Mouse (Mus musculus) liver, adult 2 months (tissue): ENCODE measurements around the gene Rasl11a. TPM values are rescaled to one million over a fixed set of nuclear protein-coding genes. Genes with fewer than 3 reads are reported as not detected.
"Not testable (repeated sequence)": the region's sequence is repeated elsewhere in the genome, so short reads cannot be mapped to it uniquely, and the experiment has no call there.

Experiments
- DNase-seq: peaks from one replicate; pipeline ENCODE4 v3.0.0-alpha.2; 2011; ENCODE audit warnings: low read depth, low spot score; ENCODE audit errors: extremely low read depth
- H3K27ac ChIP-seq: fragments of 200-500 bp; replicated peaks from 2 replicates; pipeline ENCODE4 v1.5.1; 2012; ENCODE audit warnings: low read depth, mild to moderate bottlenecking, control low read depth, inconsistent platforms, low read length; ENCODE audit not compliant: insufficient read depth
- H3K27me3 ChIP-seq: fragments of 200-500 bp; 2 replicates; pipeline ENCODE4 v1.6.1; 2012; ENCODE audit warnings: mild to moderate bottlenecking, moderate library complexity, low read length, inconsistent platforms; ENCODE audit not compliant: control insufficient read depth, insufficient read depth
- H3K36me3 ChIP-seq: fragments of 200-500 bp; 2 replicates; pipeline ENCODE4 v1.6.1; 2012; ENCODE audit warnings: low read length, inconsistent platforms; ENCODE audit not compliant: control insufficient read depth, insufficient read depth
- H3K4me1 ChIP-seq: fragments of 200-500 bp; 2 replicates; pipeline ENCODE4 v1.6.1; 2011; ENCODE audit warnings: low read length; ENCODE audit not compliant: control insufficient read depth, insufficient read depth
- H3K4me3 ChIP-seq: fragments of 200-500 bp; 2 replicates; pipeline ENCODE4 v1.5.1; 2011; ENCODE audit warnings: low read depth, mild to moderate bottlenecking, control low read depth, low read length, moderate library complexity; ENCODE audit not compliant: insufficient read depth
- H3K79me2 ChIP-seq: fragments of 200-500 bp; 2 replicates; pipeline ENCODE4 v1.6.1; 2012; ENCODE audit warnings: inconsistent platforms, mild to moderate bottlenecking, low read length, moderate library complexity; ENCODE audit not compliant: control insufficient read depth, insufficient read depth
- H3K9ac ChIP-seq: fragments of 200-500 bp; 2 replicates; pipeline ENCODE4 v1.6.1; 2012; ENCODE audit warnings: low read depth, mild to moderate bottlenecking, control low read depth, inconsistent platforms, low read length
- CTCF ChIP-seq: fragments of 200-500 bp; IDR thresholded peaks from 2 replicates; pipeline ENCODE4 v1.5.1; 2011; ENCODE audit warnings: low read depth, low read length, control low read depth
- POLR2A ChIP-seq: fragments of 200-500 bp; IDR thresholded peaks from 2 replicates; pipeline ENCODE4 v1.6.1; 2011; ENCODE audit warnings: low read length, control low read depth; ENCODE audit not compliant: insufficient read depth; ENCODE audit errors: extremely low read depth
- WGBS: fragments of 180-500 bp; shearing (Covaris S2); methylation state at CpG from one replicate; pipeline ENCODE4 v1.1.7; 2018; 5-methylcytosine and 5-hydroxymethylcytosine counted together
- polyA plus RNA-seq: library from polyadenylated mRNA; depleted of rRNA; stranded (reverse); fragments of >200 nt; gene quantifications from 2 replicates; pipeline ENCODE4 v1.2.3, GENCODE M21; 2012
- total RNA-seq: library from RNA; depleted of rRNA; stranded (reverse); fragments of >200 nt; gene quantifications from 2 replicates; pipeline ENCODE4 v1.2.3, GENCODE M21; 2014

Rasl11a gene
- total and polyA plus RNA-seq, 2 experiments, result 0.87 TPM; not detected in 1

- WGBS, result 72% methylated on average over 5 of the region's 5 CpGs
- peak; percentile 26 for DNase-seq
- no peaks in the 10 kb centered on the region for H3K27me3 ChIP-seq
- no peak overlapping the region for H3K9ac ChIP-seq
- H3K4me3 ChIP-seq, result no peak overlapping the region
- H3K4me1 ChIP-seq, result no peaks in the 10 kb centered on the region
- TF ChIP-seq POLR2A, result no peak
- no peak for TF ChIP-seq CTCF
- H3K36me3 ChIP-seq, result no peaks in the 10 kb centered on the region
- H3K79me2 ChIP-seq, result no peaks in the 10 kb centered on the region
- H3K27ac ChIP-seq, result no peak overlapping the region
These were observed 28.2 kb downstream of the Rasl11a start for GRCm38 (mm10) chr5:146872981-146873631.

- Histone ChIP-seq H3K4me1 (no peaks in the 10 kb centered on the region), H3K27ac (no peak overlapping the region), H3K9ac (no peak overlapping the region), H3K27me3 (peaks cover 3% of the 10 kb centered on the region; the same call in 1 of the 2 replicates), H3K36me3 (no peaks in the 10 kb centered on the region), H3K79me2 (no peaks in the 10 kb centered on the region), H3K4me3 (no peak overlapping the region)
- WGBS, result 84% methylated on average over 2 of the region's 2 CpGs
- TF ChIP-seq POLR2A (no peak), CTCF (no peak)
- no peak for DNase-seq
These were observed 31.2 kb downstream of the Rasl11a start for GRCm38 (mm10) chr5:146876024-146876423.

DNA sequence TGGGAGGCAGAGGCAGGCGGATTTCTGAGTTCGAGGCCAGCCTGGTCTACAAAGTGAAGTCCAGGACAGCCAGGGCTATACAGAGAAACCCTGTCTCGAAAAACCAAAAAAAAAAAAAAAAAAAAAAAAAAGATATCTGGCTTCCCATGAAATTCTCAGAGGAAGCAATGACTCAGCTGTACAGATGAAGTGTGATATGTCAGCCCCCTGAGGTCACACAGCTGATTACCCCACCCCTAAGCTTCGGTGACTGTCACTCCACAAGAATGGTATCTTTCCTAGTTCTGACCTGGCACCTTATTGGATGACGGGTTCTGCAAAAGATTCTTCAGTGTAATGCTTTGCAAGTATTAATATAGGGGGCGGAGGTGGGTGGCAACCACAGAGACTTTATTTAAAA is 33.0 kb downstream of the Rasl11a start:
- not testable (repeated sequence) for DNase-seq, H3K27me3 ChIP-seq

GRCm38 (mm10) chr5:146882261-146882660 is 37.4 kb downstream of the Rasl11a start:
- H3K4me3 ChIP-seq, result no peak overlapping the region
- no peak overlapping the region for H3K27ac ChIP-seq
- no peaks in the 10 kb centered on the region for H3K36me3 ChIP-seq
- WGBS, result 82% methylated on average over 6 of the region's 6 CpGs
- H3K4me1 ChIP-seq, result no peaks in the 10 kb centered on the region
- TF ChIP-seq CTCF (no peak), POLR2A (no peak)
- DNase-seq, result no peak
- H3K79me2 ChIP-seq, result no peaks in the 10 kb centered on the region
- H3K27me3 ChIP-seq, result peaks cover 3% of the 10 kb centered on the region; the same call in 1 of the 2 replicates
- no peak overlapping the region for H3K9ac ChIP-seq

More for the DNA sequence above, 33.0 kb downstream of the Rasl11a start:
- not testable (repeated sequence) for H3K9ac ChIP-seq, H3K79me2 ChIP-seq, H3K4me3 ChIP-seq, H3K4me1 ChIP-seq, H3K36me3 ChIP-seq, H3K27ac ChIP-seq
- WGBS, result 79% methylated on average over 5 of the region's 6 CpGs

DNA sequence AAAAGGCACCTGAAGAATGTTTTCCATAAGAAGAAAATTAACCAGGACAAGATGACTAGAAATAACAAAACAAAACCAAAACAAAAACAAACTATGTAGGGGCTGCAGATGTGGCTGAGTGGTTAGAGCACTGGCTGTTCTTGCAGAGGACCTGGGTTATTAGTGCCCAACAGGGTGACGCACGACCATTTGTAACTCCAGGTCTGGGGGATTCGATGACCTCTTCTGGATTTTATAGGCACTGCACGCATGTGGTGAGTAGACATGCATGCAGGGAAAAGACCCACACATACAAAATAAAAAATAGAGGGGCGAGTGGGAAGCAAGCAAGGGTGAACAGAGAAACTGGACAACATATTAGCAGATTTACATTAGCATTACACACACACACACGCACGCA is 38.2 kb downstream of the Rasl11a start:
- H3K36me3 ChIP-seq, result no peaks in the 10 kb centered on the region
- no peak overlapping the region for H3K9ac ChIP-seq
- H3K79me2 ChIP-seq, result no peaks in the 10 kb centered on the region
- no peak overlapping the region for H3K4me3 ChIP-seq
- no peak for DNase-seq
- TF ChIP-seq POLR2A, result no peak
- no peak for TF ChIP-seq CTCF
- H3K27ac ChIP-seq, result no peak overlapping the region
- 80% methylated on average over 7 of the region's 7 CpGs for WGBS
- H3K4me1 ChIP-seq, result no peaks in the 10 kb centered on the region
- peaks cover 3% of the 10 kb centered on the region; the same call in 1 of the 2 replicates for H3K27me3 ChIP-seq

- 89% methylated on average over 15 of the region's 15 CpGs for WGBS
- Histone ChIP-seq H3K36me3 (no peaks in the 10 kb centered on the region), H3K27me3 (peaks cover 3% of the 10 kb centered on the region; the same call in 1 of the 2 replicates), H3K9ac (no peak overlapping the region), H3K27ac (no peak overlapping the region), H3K79me2 (no peaks in the 10 kb centered on the region), H3K4me1 (no peaks in the 10 kb centered on the region), H3K4me3 (no peak overlapping the region)
- no peak for TF ChIP-seq CTCF
- no peak for TF ChIP-seq POLR2A
- DNase-seq, result no peak
These were observed 38.8 kb downstream of the Rasl11a start for GRCm38 (mm10) chr5:146883486-146884272.
